Mouse (Mus musculus): ENCODE results near the gene Cpt1a.

Gene Cpt1a

DNA sequence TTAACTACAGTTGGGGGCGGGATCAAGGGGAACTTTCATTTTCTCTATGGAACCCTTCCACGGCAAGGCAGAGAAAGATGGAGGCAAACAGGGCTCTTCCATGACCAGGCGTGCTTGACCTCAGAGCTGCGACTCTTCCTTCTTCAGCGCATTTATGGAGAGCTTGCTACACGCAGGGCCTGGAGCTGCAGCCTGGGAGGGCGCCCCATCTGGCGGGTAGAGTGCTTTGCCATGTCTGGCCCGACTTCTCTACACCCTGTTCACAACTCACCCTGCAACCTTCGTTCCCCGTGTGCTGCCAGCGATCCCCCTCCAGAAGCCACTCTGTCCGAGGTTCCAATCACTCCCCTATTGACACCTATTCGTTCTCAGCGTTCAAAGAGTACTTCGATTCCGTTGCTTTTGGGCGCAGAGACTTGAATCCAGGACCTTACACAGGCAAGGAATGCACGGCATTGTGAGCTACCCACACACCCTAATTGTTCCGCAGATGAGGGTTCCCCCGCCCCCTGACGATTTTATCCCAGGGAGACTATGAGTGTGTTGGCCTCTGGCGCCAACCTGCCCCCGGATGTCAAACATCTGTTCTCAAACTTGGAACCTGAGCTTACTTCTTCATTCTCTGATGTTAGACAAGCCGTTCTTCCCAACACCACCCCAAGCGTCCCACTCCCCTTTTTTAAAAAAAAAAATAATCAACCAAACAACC lies at the start of gene Cpt1a:
Gene Cpt1a (plus strand): TSS at position 74 of the 709 bp plus-strand sequence.
- peak; percentile 47 to 57 for DNase-seq

DNA sequence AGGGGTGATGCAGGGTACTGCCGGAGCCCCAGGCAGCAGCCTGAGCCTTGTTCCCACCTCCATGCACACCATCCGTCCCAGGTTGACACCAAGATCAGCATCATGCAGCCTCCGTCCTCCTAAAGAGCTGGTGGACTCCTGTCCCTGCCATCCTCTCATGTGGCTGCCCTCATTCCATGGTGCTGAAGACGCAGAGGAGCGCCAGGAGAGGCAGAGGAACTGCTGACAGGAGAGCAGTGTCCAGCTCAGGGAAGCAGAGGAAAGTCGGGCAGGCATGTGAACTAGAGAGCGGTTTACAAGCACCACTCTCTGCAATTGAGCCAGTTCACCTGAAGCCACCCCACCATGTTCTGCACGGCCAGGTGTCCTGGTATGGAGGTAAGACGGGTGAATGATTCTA lies 48.8 kb upstream of the Cpt1a start:
- no peak for DNase-seq

DNA sequence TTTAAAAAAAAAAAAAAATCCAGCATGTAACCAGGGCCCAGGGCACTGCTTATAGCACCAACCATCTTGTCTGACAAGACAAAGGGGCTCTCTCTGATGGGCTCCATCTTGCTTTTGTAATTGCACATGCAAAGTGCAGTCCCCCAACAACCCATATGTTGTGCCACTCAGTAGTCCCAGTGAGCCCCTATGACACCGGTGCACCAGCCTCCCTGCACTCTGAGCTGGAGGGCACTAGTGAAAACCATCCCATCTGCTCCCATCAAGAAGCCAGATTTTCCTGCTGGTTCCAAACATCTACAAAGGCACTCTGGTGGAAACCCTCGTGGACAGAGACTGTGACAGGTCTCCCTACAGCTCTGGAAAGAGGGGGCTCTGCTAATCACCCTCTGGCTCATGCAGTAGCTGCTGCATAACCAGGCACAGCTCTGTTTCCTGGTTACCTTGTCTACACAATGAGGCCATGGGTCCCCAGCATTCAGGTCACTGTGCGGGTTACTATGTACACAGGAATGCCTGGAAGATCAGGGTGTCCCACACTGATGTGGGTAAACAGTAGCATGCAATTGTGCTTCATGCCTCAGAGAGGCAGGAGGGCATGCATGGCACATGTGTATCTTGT lies 46.3 kb upstream of the Cpt1a start:
- DNase-seq, result no peak

DNA sequence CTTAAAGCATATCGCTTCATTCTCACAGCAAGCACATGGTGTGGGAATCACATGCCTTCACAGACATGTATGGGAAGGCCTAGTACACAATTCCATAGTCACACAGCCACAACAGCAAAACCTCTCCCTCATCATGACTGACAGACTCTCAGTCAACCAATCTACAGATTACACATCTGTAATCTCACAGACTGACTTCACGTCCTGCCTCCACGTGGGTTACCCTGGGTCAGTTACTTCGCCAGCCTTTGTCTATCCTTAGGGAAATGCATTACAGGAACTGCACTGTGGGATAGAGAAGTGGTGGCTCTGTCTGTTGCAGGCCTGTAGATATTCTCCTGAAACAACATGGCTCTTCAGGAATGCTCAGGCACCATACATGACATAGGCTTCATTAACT lies 40.2 kb upstream of the Cpt1a start:
- DNase-seq, result no peak

DNA sequence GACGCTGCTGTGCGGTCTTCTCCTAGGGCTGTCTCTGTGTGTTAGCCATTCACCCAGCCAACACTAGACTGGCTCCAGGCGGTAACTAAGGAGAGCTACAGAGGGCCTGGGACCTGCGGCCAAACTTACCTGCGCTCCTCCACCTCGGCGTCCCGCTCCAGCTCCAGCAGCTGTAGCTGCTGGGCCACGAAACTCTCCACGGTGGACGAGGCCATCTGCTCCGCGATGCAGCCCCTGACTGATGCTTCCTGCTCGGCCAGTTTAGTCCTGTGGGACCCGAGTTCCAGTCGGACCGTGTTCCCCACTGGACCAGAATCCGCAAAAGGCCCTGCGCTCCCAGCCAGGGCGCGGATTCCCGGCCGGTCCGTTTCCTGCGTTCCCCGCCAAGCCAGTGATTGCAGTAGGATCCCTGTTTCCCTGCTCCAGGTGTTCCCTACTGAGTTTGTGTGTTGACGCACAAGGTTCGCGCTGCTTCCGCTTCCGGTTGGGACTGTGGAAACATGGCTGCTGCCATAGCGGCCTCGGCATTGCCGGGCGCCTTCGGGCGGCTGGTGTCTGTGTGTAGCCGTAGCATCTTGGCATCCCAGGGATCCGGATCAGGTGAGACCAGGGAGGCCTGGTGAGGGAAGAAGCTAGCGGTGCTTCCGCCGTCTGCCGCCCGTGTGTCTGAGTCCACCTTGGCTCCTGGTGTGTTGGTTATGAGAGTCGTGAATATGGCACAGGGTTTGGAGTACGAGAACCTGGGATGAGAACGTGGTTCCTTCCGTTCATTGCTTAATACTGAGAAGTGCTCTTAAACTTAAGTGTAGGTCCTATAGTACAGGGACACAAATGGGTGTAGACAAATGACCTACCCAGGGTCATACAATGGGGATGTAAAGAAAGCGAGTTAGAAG lies 39.3 kb upstream of the Cpt1a start, which contains the start of the genes Mrpl21 and Ighmbp2:
Gene Mrpl21 (plus strand): TSS at position 330 of the 896 bp plus-strand sequence.
Gene Ighmbp2 (minus strand): TSS at position 446 of the 896 bp plus-strand sequence.
- DNase-seq, result peak; percentile 94

DNA sequence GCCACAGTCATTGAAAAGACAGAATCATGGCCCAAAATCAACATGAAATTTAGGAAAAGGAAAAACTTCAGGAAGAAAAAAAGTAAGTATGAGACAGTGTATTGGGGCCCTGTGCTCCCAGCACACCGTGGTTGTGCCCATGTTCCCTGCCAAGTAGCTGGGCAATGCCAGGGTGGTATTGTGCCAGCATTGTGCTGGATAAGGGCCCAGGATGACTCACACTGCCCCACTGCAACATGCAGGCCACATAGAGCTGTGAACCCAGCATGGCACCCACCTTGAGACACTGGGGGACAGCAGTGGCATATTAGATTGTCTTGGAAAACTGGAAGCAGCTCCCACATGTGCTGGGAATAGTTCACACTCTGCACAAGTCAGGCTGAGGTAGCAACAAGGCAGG lies 33.1 kb upstream of the Cpt1a start:
- peak in 1 of 2 experiments; percentile 39 for DNase-seq

DNA sequence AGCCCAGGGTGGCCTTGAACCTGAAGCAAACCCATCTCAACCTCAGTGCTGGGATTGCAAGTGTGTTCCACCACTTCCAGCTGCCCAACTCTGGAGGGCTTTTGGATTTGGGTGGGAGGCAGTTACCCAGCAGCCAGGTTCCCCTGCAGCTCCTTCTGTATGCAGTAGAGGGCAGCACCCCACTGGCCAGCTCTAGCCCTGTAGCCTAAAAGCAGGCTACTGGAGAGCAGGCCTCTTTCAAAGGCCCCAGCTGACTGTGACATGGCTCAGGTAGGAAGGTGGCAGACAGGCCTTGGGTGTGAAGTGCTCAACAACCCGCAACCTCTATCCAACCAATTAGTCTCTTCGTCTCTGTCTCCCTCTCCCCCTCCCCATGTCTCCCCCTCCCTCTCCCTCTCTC lies 30.1 kb upstream of the Cpt1a start:
- peak; percentile 85 to 86 for DNase-seq

DNA sequence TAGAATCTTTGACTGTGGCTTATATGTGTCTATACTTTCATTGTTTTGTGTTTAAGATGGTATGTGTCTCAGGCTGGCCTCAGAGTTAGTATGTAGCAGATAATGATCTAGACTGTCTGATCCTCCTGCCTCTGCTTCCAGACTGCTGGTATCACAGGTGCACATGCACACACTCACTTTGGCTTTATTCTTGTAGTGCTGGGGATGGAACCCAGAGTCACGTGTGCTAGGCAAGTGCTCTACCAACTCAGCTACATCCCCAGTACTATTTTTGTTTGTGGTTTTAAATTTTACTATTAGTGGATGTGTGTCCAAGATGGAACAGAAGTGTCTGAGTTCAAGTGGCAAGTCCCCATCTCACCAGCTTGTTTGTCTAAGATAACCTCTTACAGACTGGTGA lies 29.1 kb upstream of the Cpt1a start:
- no peak for DNase-seq

DNA sequence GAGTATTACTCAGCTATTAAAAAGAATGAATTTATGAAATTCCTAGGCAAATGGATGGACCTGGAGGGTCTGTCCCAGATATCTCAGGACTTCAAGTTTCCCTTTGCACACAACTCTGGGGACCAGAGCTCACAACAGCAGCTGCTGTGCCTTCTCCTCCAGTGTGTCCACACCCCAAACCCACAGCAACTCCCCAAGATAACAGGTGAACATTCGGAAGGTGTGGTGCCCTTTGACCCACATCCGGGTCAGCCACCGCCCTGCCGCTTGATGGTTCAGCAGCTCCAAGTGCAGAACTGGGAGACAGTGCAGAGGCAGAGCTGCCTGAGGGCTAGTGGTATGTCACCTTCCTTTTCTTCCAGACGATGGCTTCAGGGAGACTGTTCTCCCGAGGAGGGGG lies 26.9 kb upstream of the Cpt1a start:
- no peak for DNase-seq

DNA sequence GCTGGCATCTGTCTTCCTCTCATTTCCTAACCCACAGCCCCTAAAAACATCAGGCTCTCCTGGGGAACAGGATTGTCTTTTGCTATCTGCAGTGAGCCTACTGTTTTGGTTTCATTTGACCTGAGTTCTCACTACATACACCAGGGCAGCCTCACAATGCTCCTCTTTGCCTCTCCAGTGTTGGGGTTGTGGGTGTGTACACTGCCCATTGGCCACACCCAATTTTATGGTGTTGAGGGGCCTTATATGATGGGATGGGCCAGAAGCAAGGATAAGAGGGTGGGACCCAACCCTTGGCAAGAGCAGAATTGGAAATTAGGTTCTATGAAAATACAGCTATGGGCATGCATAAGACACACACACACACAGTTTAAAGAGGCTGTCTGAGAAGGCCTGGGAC lies 25.1 kb upstream of the Cpt1a start:
- DNase-seq, result no peak

DNA sequence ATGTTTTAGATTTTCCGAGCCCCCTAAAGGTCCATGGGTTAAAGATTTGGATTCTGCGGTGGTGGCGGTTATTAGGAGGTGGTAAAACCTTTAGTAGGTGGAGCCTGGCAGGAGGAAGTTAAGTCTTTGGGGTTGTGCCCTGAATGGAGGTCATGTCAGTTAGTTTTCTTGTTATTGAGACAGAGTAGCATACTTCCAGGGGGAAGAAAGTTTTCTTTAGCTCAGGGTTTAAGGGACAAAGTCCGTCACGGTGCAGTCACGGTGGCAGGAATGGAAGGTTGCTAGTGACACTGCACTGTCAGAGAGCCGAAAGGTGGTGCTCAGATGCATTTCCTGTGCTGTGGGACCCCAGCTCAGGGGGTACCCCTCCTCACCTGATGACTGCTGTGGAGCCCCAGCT lies 24.4 kb upstream of the Cpt1a start:
- no peak for DNase-seq

DNA sequence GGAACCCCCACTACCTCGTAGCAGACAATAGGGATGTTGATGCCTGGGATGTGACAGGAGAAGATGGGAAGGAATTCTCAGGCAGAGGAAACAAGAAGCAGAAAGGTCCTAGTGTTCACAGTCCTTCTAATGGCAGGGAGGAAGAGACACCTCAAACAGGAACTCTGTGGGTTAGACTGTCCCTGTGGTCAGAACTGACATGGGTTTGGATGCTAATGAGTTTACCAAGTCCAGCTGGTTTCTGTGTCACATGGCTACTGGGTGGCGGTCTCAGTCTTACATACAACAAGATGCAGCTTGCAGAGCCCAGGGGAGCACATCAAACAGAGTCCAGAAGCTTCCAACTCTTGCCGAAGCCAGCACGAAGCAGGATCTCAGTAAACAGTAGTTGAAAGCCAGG lies 18.1 kb upstream of the Cpt1a start:
- DNase-seq, result no peak

DNA sequence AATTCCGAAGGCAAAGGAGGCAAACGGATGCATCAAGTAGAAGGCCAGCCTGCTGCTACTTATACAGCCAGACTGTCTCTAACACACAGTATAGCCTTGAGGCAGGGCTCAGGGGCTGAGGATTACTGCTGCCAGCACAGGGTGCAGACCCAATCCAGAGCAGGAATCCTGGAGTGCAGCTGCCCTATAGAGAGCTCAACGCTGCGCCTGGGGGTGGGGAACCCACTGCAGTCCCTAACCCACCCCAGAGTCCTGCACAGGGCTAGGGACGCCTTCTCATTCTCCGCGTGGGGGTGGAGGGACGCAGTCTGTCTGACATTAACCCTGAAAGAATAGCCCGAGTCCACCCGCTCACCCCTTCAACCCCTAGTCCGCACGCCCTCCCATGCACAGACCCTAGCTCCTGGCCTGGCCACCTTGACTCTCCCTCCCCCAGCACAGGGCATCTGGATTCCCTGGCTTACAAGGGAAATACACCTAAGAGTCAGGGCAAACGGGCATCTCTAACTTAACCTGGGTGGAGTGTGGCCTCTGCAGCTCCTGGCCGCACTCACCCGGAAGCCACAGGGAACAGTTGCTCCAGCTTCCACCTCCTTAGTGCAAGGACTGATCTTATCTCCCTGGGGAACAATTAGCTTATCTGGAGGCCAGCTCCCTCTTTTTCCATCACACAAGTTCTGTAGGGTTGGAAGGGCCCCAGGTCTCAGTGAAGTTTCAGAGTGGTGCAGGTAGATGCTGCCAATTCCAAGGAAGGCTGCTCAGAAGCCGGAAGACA lies 14.8 kb upstream of the Cpt1a start:
- DNase-seq, result no peak

DNA sequence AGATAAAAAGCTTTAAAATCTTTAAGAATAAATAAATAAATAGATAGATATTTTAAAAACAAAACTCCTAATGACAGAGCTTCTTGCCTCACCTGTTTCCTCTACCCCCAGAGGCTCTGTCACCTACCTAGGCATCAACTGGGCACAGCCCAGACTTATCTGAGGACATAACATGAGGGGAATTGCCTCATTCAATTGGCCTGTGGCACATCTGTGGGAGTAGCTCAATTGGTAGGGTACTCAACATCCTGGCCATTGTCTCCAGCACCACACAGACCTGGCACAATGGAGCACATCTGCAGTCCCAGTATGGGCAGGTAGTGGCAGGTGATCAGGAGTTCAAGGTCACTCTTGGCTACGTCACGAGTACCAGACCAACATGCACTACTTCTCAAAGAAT lies 2.8 kb upstream of the Cpt1a start:
- DNase-seq, result no peak

DNA sequence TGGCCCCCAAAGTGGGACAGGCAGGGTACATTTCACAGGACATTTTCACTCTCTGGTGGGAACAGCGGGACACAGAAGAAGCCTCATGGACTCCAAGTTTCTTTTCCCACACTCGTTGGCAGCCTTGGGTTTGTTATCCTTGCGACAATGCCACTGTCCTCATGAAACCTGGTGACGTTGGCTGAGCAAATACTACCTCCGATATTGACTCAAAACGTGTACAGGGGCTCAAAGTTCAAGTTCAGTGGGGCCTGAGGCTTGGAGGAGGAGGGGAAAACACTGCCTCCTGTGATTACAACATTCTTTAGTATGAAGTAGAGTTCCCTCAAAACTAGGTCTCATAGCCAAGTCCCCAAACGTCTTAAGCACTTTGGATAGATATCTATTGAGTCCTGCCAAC lies 2.0 kb upstream of the Cpt1a start:
- DNase-seq, result no peak

DNA sequence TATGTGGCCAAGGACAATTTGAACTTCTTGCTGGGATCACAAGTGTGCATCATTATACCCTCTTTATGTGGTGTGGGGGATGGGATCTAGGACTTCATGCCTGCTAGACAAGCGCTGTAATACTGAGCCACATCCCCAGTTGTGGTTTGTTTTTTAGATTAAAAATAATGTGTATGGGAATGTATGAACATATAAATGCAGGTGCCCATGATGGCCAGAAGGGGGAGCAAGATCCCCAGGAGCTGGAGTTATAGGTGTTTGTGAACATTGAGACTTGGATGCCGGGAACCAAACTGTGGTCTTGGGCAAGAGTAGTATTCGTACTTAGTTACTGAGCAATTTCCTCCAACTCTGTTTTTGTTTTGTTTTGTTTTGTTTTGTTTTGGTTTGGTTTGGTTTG lies 1.3 kb upstream of the Cpt1a start:
- no peak for DNase-seq

DNA sequence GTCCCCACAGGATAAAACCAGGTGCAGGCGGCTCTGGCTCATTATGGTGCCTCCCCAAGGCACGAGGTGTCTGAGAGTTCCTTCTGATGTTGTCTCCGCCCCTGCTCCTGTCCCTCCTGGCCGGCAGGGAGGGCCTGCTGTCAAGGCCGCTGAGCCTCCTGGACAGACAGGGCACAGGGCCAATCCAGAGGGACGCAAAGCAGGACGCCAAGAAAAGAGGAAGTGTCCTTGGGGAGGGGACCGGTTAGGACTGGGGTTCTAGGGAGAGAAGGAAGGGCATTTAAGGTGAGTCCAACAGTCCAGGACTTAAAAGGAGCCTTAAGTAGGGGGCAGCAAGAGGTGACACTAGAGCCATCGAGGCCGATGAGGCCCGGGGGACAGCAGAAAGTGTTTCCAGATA lies 517 bp upstream of the Cpt1a start:
- peak; percentile 26 to 42 for DNase-seq

DNA sequence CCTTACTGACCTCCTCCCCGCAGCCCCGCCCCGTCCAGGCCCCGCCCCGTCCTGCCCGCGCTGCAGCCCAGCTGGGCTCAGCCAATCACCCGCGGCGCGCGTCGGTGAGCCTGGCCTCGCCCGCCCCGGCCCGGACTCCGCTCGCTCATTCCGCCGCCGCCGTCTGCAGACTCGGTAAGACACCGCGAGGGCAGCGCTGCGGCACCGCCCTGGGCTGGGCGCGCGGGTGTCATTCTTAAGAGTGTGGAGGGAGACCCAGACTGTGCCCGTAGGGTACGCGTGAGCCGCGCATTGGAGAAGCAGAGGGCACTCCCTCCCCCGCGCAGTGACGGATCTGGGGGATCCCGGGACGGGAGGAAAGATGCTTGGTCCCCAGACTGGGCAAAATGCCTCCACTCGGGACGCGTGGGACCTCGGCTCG lies 1.1 kb downstream of the Cpt1a start:
- DNase-seq, result peak; percentile 70 to 84

DNA sequence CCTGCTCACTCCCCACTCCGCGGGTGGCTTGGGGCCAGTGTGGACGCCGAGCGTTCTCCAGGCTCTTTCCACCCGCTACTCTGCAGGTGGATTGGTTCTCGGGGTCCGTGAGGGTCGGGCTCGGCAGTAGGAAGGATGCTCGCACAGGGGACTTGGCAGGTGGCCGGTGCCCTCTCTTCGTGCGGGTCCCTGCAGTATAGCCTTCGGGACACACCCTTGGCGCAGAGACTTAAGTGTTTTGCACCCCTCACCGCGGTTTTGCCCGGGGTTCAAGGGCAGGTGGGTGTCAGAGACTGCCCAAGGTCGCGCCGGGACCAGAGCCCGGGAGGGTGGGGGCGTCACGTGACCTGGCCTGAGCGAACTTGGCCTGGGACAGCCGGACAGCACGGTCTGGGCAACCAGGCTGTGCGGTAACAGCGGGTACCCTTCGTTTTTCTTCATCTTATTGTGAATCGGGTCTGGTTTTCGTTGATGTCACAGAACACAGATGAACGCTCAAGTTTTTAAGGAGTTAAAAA lies 1.7 kb downstream of the Cpt1a start:
- DNase-seq, result peak; percentile 52 to 64

DNA sequence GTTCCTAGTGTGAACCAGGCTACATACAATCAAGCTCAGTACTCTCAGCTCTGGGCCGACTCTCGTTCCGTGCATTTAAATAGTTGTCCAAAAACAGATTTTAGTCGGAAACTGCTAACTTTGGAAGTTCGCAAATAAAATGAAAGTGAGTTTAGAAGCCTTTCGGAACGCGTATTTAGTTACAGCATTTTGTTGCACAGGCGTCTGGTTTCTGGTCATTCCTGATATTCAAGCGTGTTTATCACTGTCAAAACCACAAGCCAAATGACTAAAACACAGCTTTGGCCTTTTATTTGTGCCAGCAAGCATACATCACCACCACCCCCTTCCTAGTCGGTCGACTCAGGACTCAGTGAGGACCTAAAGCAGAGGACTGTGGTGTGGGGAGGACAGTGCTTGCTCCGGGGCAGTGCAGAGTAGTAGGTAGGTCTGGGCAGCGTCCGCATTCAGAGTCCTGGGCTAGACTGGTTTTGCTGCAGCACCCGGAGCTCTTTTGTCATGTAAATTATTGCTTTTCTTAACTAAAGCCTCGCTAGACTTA lies 2.2 kb downstream of the Cpt1a start:
- DNase-seq, result peak; percentile 16 to 23

DNA sequence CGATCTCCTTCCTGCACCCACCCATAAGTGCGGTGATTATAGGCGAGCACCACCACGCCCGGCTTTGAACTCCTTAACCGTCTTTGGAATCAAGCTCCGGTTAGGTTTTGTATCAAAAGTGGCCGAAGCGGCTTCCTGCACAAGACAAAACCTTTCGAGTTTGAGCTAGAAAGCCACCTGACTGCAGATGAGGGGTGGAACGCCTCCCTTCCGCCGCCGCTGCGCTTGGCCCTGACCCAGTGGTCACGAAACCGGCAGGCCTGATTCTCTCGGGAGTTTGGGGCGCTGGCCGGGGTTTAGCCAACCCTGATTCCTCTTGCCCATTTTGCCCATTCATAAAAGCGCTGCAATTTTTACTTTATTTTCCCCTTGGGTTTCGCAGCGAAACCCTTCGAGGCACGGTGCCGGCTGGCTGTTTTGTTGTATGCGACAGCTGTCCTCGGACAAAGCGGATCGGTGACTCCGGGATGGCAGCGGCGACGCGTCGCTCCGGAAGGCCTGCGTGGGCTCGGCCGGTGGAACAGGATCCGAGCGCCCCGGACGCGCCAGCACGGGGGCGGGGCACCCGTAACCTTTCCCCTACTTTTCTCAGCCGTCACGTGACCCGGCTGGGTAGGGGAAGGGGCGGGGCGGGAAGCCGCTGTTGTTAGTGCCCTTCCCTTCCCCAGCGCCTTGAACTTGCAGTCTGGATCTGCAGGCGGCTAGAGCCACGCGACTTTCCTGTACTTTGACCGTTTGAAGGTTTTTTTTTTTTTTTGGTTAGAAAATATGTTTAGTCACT lies 3.0 kb downstream of the Cpt1a start:
- DNase-seq, result peak; percentile 91 to 94

Measured in cerebellum, postnatal 10 days (tissue).